Mouse (Mus musculus) gastrocnemius, adult 2 months (tissue): ENCODE data around the gene Slc11a1. TPM values are rescaled to one million over a fixed set of nuclear protein-coding genes. Genes with fewer than 3 reads are reported as not detected.
"Not testable (repeated sequence)": the region's sequence is repeated elsewhere in the genome, so short reads cannot be mapped to it uniquely, and the experiment has no call there.

Experiments
- DNase-seq: peaks from one replicate; pipeline ENCODE4 v3.0.0; 2022
- H3K27ac ChIP-seq: fragments of 200-600 bp; 2 replicates; pipeline ENCODE4 v1.8.1; 2022; ENCODE audit warnings: mild to moderate bottlenecking
- H3K4me3 ChIP-seq: fragments of 200-600 bp; 2 replicates; pipeline ENCODE4 v1.8.1; 2022; ENCODE audit warnings: mild to moderate bottlenecking, moderate library complexity
- CTCF ChIP-seq: fragments of 200-600 bp; IDR thresholded peaks from 2 replicates; pipeline ENCODE4 v1.8.1; 2022; ENCODE audit warnings: antibody characterized with exemption, mild to moderate bottlenecking, moderate library complexity
- intact Hi-C: fragments of 180-260 bp; cut with DNase I; formaldehyde crosslinking; loops from one replicate; pipeline ENCODE4 v1.15.1; 2025
- total RNA-seq, 2 experiments: library from RNA; stranded (reverse); gene quantifications; 2 replicates each; pipeline ENCODE4 v1.2.3; 2021

Gene Slc11a1
- total RNA-seq, 2 experiments from 2014 or later, result 3.8 to 5.6 TPM

DNA sequence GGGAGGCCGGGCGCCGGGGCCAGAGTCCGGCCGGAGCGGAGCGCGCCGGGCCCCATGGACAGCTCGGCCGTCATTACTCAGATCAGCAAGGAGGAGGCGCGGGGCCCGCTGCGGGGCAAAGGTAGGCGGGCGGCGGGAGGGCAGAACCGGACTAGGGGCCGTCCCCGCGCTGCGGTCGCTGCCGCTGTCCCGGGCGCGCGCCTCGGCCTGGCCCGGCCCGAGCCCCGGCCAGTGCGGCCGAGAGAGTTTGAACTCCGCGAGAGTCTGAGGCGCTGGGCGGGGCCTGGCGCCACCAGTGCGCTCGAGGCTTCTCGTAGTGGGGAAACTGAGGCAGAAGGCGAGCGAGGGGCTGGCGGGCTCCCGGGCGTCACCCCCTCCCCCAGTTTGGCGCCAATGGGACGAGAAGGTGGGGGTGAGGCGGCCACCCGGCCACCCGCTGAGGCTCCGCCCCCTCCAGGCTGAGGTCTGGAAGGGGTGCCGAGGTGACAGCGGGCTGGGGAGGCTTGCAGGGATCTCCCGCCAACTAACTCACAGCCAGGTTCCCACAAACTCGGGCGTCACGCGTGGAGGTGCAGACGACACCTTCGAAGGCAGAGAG is 16.9 kb downstream of the Slc11a1 start:
- peak overlapping the region; percentile 98 for H3K27ac ChIP-seq
- no peak for TF ChIP-seq CTCF
- intact Hi-C loops, result loop anchor here (10.0 kb wide), 1 partner anchor 923 kb away; the partner anchor contains the start of gene Dnpep
- H3K4me3 ChIP-seq, result peak overlapping the region; percentile 99
- DNase-seq, result peak; percentile 90

DNA sequence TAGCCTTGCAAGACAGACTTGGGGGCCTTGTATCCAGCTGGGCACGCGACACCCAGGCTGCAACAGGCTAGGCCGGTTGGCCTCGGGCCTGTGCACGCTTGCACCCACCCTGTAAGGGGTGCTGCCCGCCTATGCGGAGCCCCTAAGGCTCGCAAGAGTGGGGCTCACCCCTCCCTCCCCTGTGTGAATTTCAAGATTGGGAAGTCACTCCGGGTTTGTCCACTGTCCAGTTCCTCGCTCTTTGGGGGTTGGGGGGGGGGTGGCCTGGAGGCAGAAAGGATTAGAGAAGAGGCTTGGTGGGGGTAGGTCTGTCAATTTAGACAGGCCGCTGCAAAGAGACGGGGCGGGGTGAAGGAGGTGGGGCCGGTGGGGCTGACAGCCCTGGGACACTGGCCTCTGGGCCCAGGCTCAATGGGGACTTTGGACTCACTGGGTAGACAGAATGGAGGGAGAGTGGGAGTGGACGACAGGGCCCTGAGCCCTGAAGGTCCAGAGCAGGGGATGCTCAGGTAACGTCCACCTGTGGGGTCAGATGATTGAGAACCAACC is 17.5 kb downstream of the Slc11a1 start:
- TF ChIP-seq CTCF, result no peak
- peak; percentile 49 for DNase-seq
- Histone ChIP-seq H3K4me3 (peak overlapping the region; percentile 99), H3K27ac (peak overlapping the region; percentile 98)
- intact Hi-C loops, result loop anchor here (10.0 kb wide), 1 partner anchor 922 kb away; the partner anchor contains the start of gene Dnpep

DNA sequence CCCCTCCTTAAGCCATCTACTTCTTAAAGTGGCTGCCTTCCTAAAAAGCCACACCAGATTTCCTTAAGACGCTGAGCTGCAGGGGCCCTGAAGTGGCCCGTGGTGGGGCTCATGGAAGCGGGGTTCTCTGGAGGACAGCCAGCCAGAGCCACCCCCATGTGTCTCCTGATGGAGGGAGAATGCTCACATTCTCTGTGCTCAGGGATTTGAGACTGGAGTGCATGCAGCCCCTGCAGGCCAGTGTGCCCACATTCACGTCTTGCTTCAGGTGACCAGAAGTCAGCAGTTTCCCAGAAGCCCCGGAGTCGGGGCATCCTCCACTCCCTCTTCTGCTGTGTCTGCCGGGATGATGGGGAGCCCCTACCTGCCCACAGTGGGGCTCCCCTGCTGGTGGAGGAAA is 18.0 kb downstream of the Slc11a1 start:
- no peak for DNase-seq
- no peak for TF ChIP-seq CTCF
- intact Hi-C loops, result loop anchor here (10.0 kb wide), 1 partner anchor 922 kb away; the partner anchor contains the start of gene Dnpep
- Histone ChIP-seq H3K27ac (peak overlapping the region; percentile 98), H3K4me3 (peak overlapping the region; percentile 99)

DNA sequence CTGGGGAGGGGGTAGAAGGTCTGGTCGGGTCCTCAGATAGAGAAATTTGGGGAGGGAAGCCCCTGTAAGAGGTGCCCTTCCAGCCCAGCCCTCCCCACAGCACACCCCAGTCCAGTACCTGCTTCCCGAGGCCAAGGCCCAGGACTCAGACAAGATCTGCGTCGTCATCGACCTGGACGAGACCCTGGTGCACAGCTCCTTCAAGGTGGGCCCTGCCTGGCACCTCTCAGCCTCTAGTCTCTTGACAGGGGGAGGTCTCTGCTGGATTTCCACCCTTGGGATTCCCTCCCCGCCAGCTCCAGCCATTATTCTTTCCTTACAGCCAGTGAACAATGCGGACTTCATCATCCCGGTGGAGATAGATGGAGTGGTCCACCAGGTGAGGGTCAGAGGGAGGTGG is 18.7 kb downstream of the Slc11a1 start:
- DNase-seq, result no peak
- Histone ChIP-seq H3K4me3 (peak overlapping the region; percentile 99; the same call in 1 of the 2 replicates), H3K27ac (peak overlapping the region; percentile 4; the same call in 1 of the 2 replicates)
- intact Hi-C loops, result loop anchor here (10.0 kb wide), 1 partner anchor 921 kb away; the partner anchor contains the start of gene Dnpep
- no peak for TF ChIP-seq CTCF

DNA sequence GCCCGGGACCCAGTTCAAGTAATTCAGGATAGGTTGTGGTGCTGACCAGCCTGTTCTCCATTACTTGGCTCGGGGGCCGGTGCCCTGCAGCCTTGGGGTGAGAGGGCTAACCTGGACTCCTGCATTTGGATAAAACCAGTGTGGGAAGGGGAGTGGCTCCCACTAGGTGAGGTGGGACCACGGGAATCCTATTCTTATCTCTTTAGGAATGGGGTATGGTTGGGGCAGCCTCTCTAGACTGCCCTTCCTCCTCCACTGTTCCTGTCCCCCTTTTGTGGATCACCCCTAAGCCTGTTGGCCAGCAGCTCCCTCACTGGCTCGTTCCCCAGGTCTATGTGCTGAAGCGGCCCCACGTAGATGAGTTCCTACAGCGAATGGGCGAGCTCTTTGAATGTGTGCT is 19.3 kb downstream of the Slc11a1 start:
- 0 out of 2 replicates have a peak overlapping the region, but pooled peaks have one; percentile 4 for H3K27ac ChIP-seq
- no peak overlapping the region for H3K4me3 ChIP-seq
- no peak for TF ChIP-seq CTCF
- intact Hi-C loops, result loop anchor here (10.0 kb wide), 1 partner anchor 920 kb away; the partner anchor contains the start of gene Dnpep
- no peak for DNase-seq

DNA sequence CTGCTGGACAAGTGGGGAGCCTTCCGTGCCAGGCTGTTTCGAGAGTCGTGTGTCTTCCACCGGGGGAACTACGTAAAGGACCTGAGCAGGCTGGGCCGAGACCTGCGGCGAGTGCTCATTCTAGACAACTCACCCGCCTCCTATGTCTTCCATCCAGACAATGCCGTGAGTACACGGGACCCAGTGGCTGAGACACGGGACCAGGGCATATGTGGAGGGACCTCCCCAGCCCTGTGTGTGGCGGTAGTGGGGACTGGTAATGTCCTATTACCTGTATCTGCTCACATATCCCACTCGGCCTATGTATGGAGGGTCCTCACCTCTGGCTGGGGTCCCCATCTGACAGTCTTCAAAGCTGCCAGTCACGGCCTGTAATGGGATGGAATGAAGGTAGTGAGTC is 19.9 kb downstream of the Slc11a1 start:
- Histone ChIP-seq H3K27ac (peak overlapping the region; percentile 24; the same call in 1 of the 2 replicates), H3K4me3 (no peak overlapping the region)
- no peak for DNase-seq
- intact Hi-C loops, result loop anchor here (10.0 kb wide), 1 partner anchor 920 kb away; the partner anchor contains the start of gene Dnpep
- TF ChIP-seq CTCF, result no peak

DNA sequence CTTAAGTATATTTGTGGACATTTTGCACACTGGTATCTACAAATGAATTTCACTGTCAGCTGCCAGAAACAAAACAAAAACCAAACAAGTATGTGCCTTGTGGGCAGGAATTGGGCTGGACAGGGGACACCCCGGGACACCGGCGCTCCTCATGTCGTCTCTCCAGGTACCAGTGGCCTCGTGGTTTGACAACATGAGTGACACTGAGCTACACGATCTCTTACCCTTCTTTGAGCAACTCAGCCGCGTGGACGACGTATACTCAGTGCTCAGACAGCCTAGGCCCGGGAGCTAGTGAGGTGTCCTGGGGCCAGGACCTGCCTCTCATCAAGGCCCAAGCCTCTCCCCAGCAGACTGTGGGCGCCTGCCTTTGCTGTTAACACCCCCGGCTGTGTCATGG is 20.3 kb downstream of the Slc11a1 start:
- H3K4me3 ChIP-seq, result no peak overlapping the region
- intact Hi-C loops, result loop anchor here (10.0 kb wide), 1 partner anchor 920 kb away; the partner anchor contains the start of gene Dnpep

DNA sequence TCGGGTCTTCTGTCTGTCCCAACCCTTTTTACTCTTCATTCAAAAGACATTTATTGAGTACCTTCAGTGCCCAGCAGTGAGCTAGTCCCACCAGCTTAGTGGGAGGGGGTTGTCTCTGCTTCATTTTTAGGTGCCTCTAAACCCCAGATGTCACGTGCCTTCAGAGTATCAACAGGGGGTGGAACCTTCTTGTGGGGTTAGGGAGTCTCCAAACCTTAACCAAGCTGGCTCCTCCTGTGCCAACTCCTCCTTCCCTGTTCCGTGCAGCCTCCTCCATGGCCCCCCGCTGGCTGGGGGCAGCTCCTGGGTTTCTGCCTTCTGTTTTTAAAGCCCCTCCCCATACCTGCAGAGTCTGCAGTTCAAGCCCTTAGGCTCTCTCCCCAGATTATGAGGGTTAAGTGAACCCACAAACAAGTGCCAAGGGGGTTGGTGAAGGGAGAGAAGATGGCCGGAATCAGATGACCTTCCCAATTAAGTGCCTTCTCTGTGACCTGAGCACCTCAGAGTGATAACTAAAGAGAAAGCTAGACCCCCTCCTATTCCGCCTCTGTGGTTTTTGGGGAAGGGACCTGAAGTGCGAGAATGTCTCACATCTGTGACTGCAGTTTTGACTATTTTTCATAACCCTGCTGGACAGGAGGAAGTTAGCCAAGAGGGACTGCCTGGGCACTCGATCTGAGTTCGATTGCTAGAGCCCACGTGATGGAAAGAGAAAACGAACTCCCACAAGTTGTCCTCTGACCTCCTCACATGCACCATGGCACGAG is 21.6 kb downstream of the Slc11a1 start:
- H3K4me3 ChIP-seq, result peak overlapping the region; percentile 78
- intact Hi-C loops, result loop anchor here (10.0 kb wide), 1 partner anchor 918 kb away; the partner anchor contains the start of gene Dnpep
- H3K27ac ChIP-seq, result peak overlapping the region; percentile 92
- not testable (repeated sequence) for DNase-seq

More for the DNA sequence above, 20.3 kb downstream of the Slc11a1 start:
- no peak for TF ChIP-seq CTCF
- no peak for DNase-seq
- peak overlapping the region; percentile 24; the same call in 1 of the 2 replicates for H3K27ac ChIP-seq

DNA sequence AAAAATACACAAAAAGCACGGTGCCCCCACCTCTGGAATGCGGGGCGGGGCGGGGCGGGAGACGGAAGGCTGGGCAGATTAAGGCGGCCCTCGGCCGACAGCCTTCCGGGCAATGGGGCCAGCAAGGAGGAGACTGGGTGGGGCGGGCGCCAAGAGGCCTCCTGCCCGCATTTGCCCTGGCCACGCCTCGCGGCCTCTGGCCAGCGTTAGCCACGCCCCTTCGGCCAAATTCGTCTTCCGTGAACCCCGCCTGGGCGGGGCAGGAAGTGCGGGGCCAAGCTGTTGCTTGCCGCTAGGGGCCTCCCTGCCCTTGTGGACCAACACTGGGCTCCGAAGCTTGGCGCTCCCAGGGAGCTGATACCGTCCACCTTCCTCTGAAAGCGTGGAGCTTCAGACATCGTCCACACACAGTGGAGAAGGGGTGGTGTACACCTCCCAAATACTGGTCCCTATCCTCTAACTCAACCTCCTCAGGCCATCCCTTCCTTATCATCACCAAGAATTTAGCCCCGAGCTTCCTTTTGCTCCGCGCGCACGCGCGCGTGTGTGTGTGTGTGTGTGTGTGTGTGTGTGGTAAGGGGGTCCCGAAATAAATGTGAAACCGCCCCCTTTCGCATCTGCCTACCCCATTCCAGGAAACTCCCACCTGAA is 22.4 kb downstream of the Slc11a1 start:
- Histone ChIP-seq H3K4me3 (peak overlapping the region; percentile 78), H3K27ac (peak overlapping the region; percentile 92)
- peak; percentile 87 for TF ChIP-seq CTCF
- intact Hi-C loops, result loop anchor here (10.0 kb wide), 1 partner anchor 917 kb away; the partner anchor contains the start of gene Dnpep
- DNase-seq, result peak; percentile 100

DNA sequence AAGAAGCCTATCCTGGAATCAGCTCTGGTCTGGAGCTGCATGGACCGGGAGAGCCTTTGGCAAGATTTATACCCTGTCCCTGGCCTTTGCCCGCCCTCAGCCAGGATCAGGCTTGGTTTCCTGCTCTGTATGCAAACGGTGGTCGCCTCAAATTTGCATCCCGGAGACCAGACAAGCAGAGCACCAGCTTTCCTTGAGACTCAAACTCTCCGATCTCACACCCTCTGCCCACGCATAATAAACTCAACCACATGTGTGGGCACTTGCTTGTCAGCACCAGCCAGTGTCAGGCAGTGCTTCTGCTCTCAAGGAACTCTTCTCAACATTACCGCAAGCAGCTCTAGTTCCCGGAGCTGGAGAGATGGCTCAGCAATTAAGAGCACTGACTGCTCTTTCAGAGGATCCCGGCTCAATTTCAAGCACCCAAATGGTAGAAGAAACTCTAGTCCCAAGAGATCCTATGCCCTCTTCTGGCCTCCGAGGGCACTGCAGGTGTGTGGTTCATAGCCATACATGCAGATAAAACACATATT is 23.0 kb downstream of the Slc11a1 start:
- peak; percentile 83 for TF ChIP-seq CTCF
- DNase-seq, result peak; percentile 75
- Histone ChIP-seq H3K4me3 (peak overlapping the region; percentile 78), H3K27ac (peak overlapping the region; percentile 92)
- intact Hi-C loops, result loop anchor here (10.0 kb wide), 1 partner anchor 917 kb away; the partner anchor contains the start of gene Dnpep

DNA sequence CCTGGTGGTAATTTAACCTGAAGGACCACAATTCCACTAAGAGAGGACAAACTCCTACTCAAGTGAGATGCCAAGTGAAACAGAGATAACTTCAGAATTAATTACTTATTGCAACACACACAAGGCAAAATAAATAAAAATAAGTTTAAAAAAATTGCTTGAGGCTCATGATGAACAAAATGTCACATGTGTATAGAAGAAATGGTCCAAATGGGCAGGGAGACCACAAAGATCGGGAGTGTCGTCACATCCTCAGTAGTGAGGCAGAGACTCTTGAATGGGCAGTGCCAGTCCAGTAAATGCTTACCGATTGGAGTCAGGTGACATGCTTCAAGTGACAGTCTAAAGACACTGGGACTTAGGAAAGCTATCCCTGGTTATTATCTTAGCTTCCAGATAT is 25.5 kb downstream of the Slc11a1 start:
- Histone ChIP-seq H3K27ac (no peak overlapping the region), H3K4me3 (no peak overlapping the region)
- no peak for TF ChIP-seq CTCF
- intact Hi-C loops, result loop anchor here (5.0 kb wide), 1 partner anchor 52 kb away; no protein-coding TSS in a partner anchor
- DNase-seq, result no peak
